Mouse (Mus musculus) midbrain, embryonic 14.5 days (tissue): ENCODE results near the gene Gm6583. TPM values are rescaled to one million over a fixed set of nuclear protein-coding genes. Genes with fewer than 3 reads are reported as not detected.

Source experiments
- ATAC-seq: fragments of 200-750 bp; cut with Nextera tagmentation; 2 replicates; pipeline ENCODE4 v1.8.0; 2017; ENCODE audit warnings: moderate number of reproducible peaks, moderate library complexity; ENCODE audit not compliant: low FRiP score, low TSS enrichment
- DNase-seq: peaks from one replicate; pipeline ENCODE4 v3.0.0-alpha.2; 2015
- H3K27ac ChIP-seq: fragments of 300-500 bp; sonication (generic); replicated peaks from 2 replicates; pipeline ENCODE4 v1.5.1; 2014; ENCODE audit warnings: mild to moderate bottlenecking, low read depth, low read length, moderate library complexity
- H3K27me3 ChIP-seq: fragments of 300-500 bp; sonication (generic); 2 replicates; pipeline ENCODE4 v1.6.1; 2014; ENCODE audit warnings: low read length, control low read depth, mixed read lengths; ENCODE audit not compliant: control insufficient read depth, insufficient read depth
- H3K36me3 ChIP-seq: fragments of 300-500 bp; sonication (generic); 2 replicates; pipeline ENCODE4 v1.6.1; 2014; ENCODE audit warnings: low read length, control low read depth; ENCODE audit not compliant: control insufficient read depth, insufficient read depth
- H3K4me1 ChIP-seq: fragments of 300-500 bp; sonication (generic); 2 replicates; pipeline ENCODE4 v1.6.1; 2014; ENCODE audit warnings: mild to moderate bottlenecking, antibody characterized with exemption, low read length, control low read depth; ENCODE audit not compliant: control insufficient read depth, insufficient read depth
- H3K4me2 ChIP-seq: fragments of 300-500 bp; sonication (generic); 2 replicates; pipeline ENCODE4 v1.6.1; 2014; ENCODE audit warnings: mild to moderate bottlenecking, low read length, moderate library complexity
- H3K4me3 ChIP-seq: fragments of 300-500 bp; sonication (generic); replicated peaks from 2 replicates; pipeline ENCODE4 v1.5.1; 2014; ENCODE audit warnings: low read depth, low read length
- H3K9ac ChIP-seq: fragments of 300-500 bp; sonication (generic); replicated peaks from 2 replicates; pipeline ENCODE4 v1.6.1; 2014; ENCODE audit warnings: mild to moderate bottlenecking, low read length, moderate library complexity
- H3K9me3 ChIP-seq: fragments of 300-500 bp; sonication (generic); 2 replicates; pipeline ENCODE4 v1.6.1; 2016; ENCODE audit warnings: low read length, control low read depth, mixed read lengths; ENCODE audit not compliant: control insufficient read depth
- WGBS: fragments of 180-500 bp; shearing (Covaris S2); extraction: QIAGEN DNeasy Blood & Tissue Kit; methylation state at CpG from one replicate; pipeline ENCODE4 v1.1.7; 2014; 5-methylcytosine and 5-hydroxymethylcytosine counted together
- polyA plus RNA-seq: library from polyadenylated mRNA; unstranded; fragments of >200 nt; fragmentation: Nextera tagmentation; extraction: Ambion mirVana; gene quantifications from 2 replicates; pipeline ENCODE4 v1.2.1, GENCODE M21; 2014

Gm6583 gene
- polyA plus RNA-seq, 1 experiment from 2014 or later, result 0.12 TPM

DNA sequence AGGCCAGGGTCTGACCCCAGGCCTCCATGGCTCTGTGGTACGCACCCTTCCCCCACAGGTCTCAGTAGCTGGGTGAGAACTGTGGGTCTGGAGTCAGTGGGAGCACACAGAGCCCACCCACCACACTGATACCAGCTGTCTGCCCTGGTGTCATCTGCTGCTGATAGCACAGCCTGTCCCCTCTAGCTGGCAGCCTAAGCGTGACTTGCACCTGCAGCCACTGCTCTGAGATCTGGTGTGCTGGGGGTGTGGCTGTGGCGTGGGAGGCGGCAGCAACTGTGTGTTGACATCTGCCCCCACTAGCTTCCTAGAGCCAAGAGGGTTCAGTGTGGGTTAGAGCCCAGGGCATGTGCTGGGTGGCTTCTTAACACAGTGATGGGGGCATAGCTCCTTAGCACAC, 20.3 kb upstream of the Gm6583 start:
- H3K4me2 ChIP-seq, result no peak overlapping the region
- no peaks in the 10 kb centered on the region for H3K9me3 ChIP-seq
- WGBS, result 96% methylated on average over 4 of the region's 4 CpGs
- no peaks in the 10 kb centered on the region for H3K27me3 ChIP-seq
- no peak overlapping the region for H3K27ac ChIP-seq
- ATAC-seq (no peak), DNase-seq (no peak)
- peaks cover 20% of the 10 kb centered on the region for H3K4me1 ChIP-seq
- H3K36me3 ChIP-seq, result peaks cover 50% of the 10 kb centered on the region
- no peak overlapping the region for H3K4me3 ChIP-seq
- H3K9ac ChIP-seq, result no peak overlapping the region

DNA sequence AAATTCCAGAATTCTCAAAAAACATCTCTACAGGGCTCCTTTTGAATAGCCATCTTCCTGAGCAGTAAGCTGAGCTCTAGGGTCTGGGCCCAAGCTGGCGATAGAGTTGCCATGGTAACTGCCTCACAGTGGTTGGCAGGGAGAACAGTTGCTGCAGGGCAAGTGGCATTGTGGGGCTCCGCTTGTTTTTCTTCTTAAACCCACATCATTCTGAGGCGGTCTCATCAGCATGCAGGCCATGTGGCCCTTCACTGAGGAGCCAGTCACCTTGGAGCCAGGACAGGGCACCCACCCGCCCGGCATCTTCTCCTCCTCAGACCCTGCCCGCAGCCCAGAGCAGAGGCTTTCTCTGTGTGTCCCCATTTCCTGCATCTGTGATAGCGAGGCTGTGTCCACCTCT, 16.1 kb upstream of the Gm6583 start:
- Histone ChIP-seq H3K4me2 (peak overlapping the region; percentile 29), H3K9me3 (no peaks in the 10 kb centered on the region), H3K4me3 (no peak overlapping the region), H3K4me1 (peaks cover 40% of the 10 kb centered on the region), H3K36me3 (peaks cover 58% of the 10 kb centered on the region), H3K27ac (peak overlapping the region; percentile 97), H3K27me3 (no peaks in the 10 kb centered on the region), H3K9ac (peak overlapping the region; percentile 45; the same call in 1 of the 2 replicates)
- DNase-seq (peak; percentile 93), ATAC-seq (peak; percentile 88)
- WGBS, result 3% methylated on average over 7 of the region's 7 CpGs

DNA sequence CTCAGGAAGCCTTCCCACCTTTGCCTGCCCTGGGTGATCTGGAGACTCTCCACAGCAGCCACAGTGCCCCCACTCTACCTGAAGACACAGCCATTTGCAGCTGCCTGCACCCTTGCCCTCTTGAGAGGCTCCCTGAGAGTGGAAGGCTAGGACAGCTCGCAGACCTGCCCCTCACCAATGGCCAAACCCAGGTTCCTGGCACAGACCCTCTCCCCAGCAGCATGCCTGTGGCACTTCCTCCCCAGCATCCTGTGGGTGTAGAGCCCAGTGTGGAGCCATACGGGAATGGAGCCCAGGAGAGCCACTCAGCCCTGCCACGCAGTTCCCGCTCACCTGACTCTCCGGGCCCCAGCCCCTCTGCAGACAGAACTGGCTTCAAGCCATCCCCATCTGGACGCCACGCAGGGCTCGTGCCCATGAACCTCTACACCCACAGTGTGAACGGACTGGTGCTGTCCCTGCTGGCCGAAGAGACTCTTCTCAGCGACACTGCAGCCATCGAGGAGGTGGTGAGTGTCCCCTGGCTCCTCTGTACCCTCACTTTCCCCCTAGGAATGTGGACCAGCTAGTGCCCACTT, 14.5 kb upstream of the Gm6583 start:
- no peak for ATAC-seq
- Histone ChIP-seq H3K4me3 (no peak overlapping the region), H3K9ac (peak overlapping the region; percentile 31; the same call in 1 of the 2 replicates), H3K27me3 (no peaks in the 10 kb centered on the region), H3K27ac (peak overlapping the region; percentile 97), H3K9me3 (no peaks in the 10 kb centered on the region), H3K4me1 (peaks cover 40% of the 10 kb centered on the region), H3K36me3 (peaks cover 54% of the 10 kb centered on the region), H3K4me2 (no peak overlapping the region)
- no peak for DNase-seq
- WGBS, result 86% methylated on average over 12 of the region's 12 CpGs

DNA sequence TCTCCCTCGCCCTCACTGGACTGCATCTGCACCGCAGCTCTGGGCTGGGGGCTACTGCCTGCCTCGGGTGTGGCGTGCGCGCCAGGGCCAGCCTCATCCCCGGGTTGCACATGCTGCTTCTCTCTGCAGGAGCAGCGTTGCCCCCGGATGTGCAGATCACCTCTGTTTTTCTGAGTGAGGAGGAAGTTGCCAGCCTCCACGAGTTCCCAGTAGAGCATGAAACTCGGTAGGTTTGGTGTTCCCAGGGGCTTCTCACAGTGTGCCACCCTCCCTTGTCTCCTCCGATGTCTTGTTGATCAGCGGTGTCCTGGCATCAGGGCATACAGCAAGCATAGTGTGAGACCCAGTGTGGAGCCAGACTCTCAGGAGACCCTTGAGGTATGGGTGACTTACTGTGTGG, 13.5 kb upstream of the Gm6583 start:
- no peak overlapping the region for H3K27ac ChIP-seq
- WGBS, result 84% methylated on average over 13 of the region's 13 CpGs
- no peak overlapping the region for H3K4me2 ChIP-seq
- H3K9ac ChIP-seq, result peak overlapping the region; percentile 31; the same call in 1 of the 2 replicates
- H3K27me3 ChIP-seq, result no peaks in the 10 kb centered on the region
- H3K36me3 ChIP-seq, result peaks cover 54% of the 10 kb centered on the region
- ATAC-seq (no peak), DNase-seq (no peak)
- H3K9me3 ChIP-seq, result no peaks in the 10 kb centered on the region
- peaks cover 40% of the 10 kb centered on the region for H3K4me1 ChIP-seq
- H3K4me3 ChIP-seq, result no peak overlapping the region

DNA sequence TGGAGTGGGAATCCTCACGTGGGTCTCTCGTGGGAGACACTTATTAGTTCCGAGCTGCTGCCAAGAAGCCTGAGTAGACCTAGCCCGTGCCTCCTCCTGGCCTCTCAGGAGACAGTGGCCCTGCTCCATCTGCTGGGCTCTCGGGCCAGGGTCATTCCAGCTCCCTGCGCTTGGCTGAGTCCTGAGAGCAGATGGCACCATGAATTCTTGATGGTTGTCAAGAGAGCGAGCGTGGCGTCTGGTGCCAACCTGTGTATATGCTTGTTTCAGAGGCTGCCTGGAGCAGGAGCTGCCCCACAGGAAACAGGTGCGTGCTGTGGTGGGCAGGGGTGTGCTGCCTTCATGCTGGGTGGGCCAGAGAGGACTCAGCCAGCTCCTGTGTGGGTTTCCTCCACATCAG, 12.8 kb upstream of the Gm6583 start:
- H3K27ac ChIP-seq, result no peak overlapping the region

DNA sequence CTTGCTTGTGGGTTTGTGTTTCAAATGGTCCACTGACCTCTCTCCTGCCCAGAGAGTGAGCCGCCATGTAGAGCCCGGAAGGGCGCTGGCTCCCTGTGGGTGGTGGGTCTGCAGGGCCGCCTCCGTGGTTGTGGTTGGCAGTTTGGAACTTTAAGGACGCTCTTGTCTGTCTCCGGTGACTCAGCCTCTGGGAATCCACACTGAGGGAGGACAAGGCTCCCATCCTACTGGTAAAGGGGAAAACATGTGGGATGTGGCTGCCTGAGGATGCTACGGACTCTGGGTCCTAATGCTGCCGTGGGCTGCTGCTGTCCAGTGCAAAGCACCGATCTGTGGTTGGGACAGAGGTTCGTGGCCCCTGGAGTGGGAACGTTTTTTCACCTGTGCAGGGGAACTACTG, 12.1 kb upstream of the Gm6583 start:
- H3K27ac ChIP-seq, result no peak overlapping the region
- ATAC-seq (no peak), DNase-seq (no peak)
- no peaks in the 10 kb centered on the region for H3K27me3 ChIP-seq
- H3K4me1 ChIP-seq, result peaks cover 37% of the 10 kb centered on the region
- H3K9ac ChIP-seq, result no peak overlapping the region
- H3K9me3 ChIP-seq, result no peaks in the 10 kb centered on the region
- H3K4me2 ChIP-seq, result no peak overlapping the region
- 91% methylated on average over 12 of the region's 12 CpGs for WGBS
- H3K4me3 ChIP-seq, result no peak overlapping the region
- peaks cover 61% of the 10 kb centered on the region for H3K36me3 ChIP-seq

More for the DNA sequence above, 12.8 kb upstream of the Gm6583 start:
- ATAC-seq, result no peak
- Histone ChIP-seq H3K4me1 (peaks cover 40% of the 10 kb centered on the region), H3K9ac (no peak overlapping the region), H3K9me3 (no peaks in the 10 kb centered on the region), H3K27me3 (no peaks in the 10 kb centered on the region), H3K4me3 (no peak overlapping the region), H3K36me3 (peaks cover 54% of the 10 kb centered on the region), H3K4me2 (no peak overlapping the region)
- no peak for DNase-seq
- WGBS, result 78% methylated on average over 10 of the region's 10 CpGs

DNA sequence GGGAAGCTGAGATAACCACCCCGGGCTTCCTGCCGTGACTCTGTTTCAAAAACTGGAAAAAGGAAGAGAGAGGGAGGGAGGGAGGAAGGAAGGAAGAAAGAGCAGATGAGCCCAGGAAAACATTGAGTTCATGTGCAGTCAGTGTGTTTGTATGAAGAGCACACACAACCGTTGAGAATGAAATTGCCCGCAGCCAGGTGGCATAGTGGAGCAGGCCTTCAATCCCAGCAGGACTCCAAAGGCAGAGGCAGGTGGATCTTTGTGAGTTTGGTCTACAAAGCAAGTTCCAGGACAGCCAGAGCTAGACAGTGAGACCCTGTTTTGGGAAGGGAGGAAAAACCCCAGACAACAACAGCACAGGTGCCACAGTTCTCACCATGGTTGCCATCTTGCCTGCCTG, 11.5 kb upstream of the Gm6583 start:
- Histone ChIP-seq H3K27me3 (no peaks in the 10 kb centered on the region), H3K9ac (no peak overlapping the region), H3K9me3 (no peaks in the 10 kb centered on the region), H3K36me3 (peaks cover 66% of the 10 kb centered on the region), H3K4me2 (no peak overlapping the region), H3K4me3 (no peak overlapping the region), H3K4me1 (peaks cover 31% of the 10 kb centered on the region), H3K27ac (no peak overlapping the region)
- ATAC-seq (no peak), DNase-seq (no peak)
- 90% methylated on average over 4 of the region's 4 CpGs for WGBS

DNA sequence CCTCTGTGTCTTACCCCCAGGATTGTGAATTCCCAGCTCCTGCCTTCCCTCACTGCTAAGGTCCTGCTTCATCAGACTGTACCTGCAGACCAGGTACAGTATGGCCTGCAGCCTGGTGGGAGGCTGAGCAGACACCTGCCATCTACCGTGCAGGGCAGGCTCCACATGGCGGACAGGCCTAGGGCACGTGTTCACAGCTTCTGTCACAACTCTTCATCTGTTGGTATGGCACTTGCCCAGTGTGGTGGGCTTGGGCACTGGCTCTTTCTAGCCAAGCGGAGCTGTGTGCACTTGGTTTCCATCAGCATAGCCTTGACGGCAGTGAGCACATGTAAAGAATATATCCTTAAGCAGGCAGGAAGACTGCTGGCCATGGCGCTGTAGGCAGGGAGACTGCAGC, 11.0 kb upstream of the Gm6583 start:
- ATAC-seq (no peak), DNase-seq (no peak)
- H3K4me2 ChIP-seq, result no peak overlapping the region

DNA sequence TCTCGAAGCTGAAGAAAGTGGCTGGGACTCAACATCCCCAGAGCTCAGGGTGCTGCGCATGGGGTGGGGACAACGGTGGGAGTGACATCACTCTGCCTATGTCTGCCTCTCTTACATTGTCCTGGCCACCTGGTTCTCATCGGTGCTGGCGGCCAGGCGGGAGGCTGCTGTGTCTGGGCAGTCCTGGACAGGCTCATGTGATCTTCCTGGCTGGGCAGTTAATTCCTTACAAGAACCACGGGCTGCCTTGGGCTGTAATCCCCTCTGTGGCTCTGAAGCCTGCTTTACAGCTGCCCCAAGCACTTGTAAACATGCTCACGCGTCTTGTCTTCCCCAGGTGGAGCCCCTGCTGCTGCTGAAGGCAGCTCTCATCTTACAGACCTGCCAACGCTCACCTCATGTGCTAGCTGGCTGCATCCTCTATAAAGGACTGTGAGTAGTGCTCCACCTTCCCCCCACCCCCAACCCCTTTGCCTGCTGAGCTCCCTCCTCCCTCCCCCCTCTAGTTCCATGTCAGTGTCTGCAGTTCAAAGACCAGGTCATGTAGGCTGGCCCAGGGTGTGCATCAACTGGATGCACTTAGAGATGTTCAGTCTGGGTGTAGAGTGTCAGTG, 8.5 kb upstream of the Gm6583 start:
- H3K4me1 ChIP-seq, result 0 out of 2 replicates have a peak, but pooled peaks cover 1% of the 10 kb centered on the region
- H3K4me2 ChIP-seq, result no peak overlapping the region
- peaks cover 57% of the 10 kb centered on the region for H3K36me3 ChIP-seq
- no peaks in the 10 kb centered on the region for H3K27me3 ChIP-seq
- H3K9ac ChIP-seq, result no peak overlapping the region
- no peak overlapping the region for H3K4me3 ChIP-seq
- H3K27ac ChIP-seq, result no peak overlapping the region
- no peak for ATAC-seq
- H3K9me3 ChIP-seq, result no peaks in the 10 kb centered on the region
- no peak for DNase-seq
- 75% methylated on average over 10 of the region's 10 CpGs for WGBS

More for the DNA sequence above, 11.0 kb upstream of the Gm6583 start:
- H3K4me3 ChIP-seq, result no peak overlapping the region
- H3K9ac ChIP-seq, result no peak overlapping the region
- H3K36me3 ChIP-seq, result peaks cover 69% of the 10 kb centered on the region
- no peaks in the 10 kb centered on the region for H3K9me3 ChIP-seq
- no peak overlapping the region for H3K27ac ChIP-seq
- 93% methylated on average over 6 of the region's 6 CpGs for WGBS
- no peaks in the 10 kb centered on the region for H3K27me3 ChIP-seq
- H3K4me1 ChIP-seq, result peaks cover 26% of the 10 kb centered on the region
